Mouse (Mus musculus) CD4-positive, CD25-positive, alpha-beta regulatory T cell (primary cell): ENCODE data around the gene Hgd. TPM values are rescaled to one million over a fixed set of nuclear protein-coding genes. Genes with fewer than 3 reads are reported as not detected.

Source experiments
- polyA plus RNA-seq: library from polyadenylated mRNA; unstranded; fragments of 100-300 nt; shearing (Covaris generic); gene quantifications from one replicate; pipeline ENCODE4 v1.2.1, GENCODE M21; 2017

Hgd gene
- polyA plus RNA-seq, result 0.61 TPM

DNA sequence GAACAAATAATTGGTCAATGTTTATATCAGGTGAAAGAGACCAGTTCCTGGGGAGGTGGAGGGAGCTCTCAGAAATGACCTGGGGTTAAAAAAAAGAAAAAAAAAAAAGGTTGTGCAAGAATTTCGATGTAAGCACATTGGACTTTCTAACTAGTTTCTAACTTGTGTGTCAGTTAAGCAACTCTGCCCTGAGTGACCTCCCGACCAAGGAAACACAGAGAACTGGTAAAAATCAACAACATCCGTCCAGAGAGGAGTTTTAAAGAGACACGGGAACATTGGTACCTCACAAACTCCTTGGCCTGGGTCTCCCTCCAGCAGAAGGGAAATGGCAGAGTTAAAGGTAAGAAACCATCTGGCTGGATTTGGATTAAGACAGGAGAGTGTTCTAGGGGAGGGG lies at the start of gene Hgd:
TSS of gene Hgd (plus strand) at position 160 of the 400 bp plus-strand sequence.

GRCm38 (mm10) chr16:37539611-37540580 lies 40.1 kb upstream of the Hgd start, which contains the start of the genes Gtf2e1 and Rabl3:
TSS of gene Gtf2e1 (minus strand) at chr16:37539789.
TSS of gene Rabl3 (plus strand) at chr16:37539885.

DNA sequence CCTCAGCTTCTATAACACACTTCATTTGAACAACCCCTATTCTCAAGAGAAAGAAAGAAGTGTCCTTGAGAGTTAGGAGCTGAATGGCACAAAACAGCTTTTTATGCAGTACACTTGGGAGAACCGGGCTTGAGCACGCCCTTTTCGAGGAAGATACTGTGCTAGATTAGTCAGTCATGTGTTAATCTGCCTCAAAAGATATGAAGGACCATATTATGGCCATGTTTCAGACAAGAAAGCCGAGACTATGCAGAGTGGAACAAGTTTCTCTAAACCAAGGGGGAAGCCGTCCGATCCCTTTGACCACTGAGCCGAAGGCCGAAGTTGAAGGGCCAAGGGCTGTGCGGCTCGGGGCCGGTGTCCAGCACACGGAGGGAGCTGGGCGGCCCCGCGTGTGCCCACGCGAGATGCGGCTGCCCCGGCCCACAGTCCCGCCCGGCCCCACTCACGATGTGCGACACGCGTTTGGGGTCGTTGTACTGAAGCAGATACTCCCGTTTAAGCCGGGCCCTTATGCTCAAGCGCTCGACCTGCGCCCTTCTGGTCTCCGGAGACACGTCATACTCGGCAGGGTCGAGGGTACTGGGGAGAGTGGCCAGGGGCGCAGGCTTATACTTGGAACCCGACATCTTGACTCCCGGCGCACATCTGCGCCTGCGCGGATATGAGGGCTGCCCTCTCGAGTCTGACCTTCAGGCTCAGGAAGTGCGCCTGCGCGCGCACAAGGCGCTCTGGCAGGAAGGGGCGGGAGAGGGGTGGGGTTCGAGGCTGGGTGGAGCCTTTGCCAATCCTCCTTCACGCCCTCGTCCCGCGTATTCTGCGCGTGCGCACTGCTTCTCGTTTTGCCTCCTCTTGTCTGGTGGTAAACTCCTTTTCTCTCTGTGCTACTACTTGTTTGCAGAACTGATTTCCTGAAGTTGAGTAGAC lies 74.0 kb downstream of the Hgd start, which contains the start of gene Ndufb4:
TSS of gene Ndufb4 (minus strand) at position 723 of the 927 bp plus-strand sequence.

Other genes with a start within 250 kb of the Hgd start
- 0.12 TPM for gene Stxbp5l, start 195.2 kb upstream of the Hgd start, polyA plus RNA-seq
- gene Gtf2e1, start 40.4 kb upstream of the Hgd start, polyA plus RNA-seq, result 23.7 TPM
- gene Rabl3, start 40.3 kb upstream of the Hgd start, polyA plus RNA-seq, result 17.7 TPM
- gene Ndufb4, start 74.3 kb downstream of the Hgd start, polyA plus RNA-seq, result 66.8 TPM
- gene Fstl1, start 196.7 kb downstream of the Hgd start, polyA plus RNA-seq, result 0.06 TPM